Mouse (Mus musculus): ENCODE data around the gene Zfp42.

Zfp42 gene

DNA sequence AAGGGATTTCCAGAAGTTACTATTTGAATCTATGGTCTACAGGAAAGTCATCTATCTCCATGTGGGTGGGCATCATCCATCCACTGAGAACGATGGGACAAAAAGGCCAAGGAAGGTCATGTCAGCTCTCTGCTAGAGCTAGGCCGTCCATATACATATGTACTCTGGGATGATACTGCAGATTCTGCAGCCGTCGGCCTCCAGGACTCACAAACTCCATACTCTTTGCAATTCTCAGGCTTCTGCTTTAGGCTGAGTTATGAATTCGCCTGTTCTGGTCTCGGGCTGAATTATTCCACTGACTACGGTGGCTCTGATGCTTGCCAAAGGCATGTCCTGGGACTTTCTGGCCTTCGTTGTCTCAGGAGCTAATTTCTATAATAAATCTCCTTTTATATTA lies 58.1 kb downstream of the Zfp42 start:
- DNase-seq: no peak
